Mouse (Mus musculus) mammary gland, adult 2 months (tissue): ENCODE data around the gene Rbm39. TPM values are rescaled to one million over a fixed set of nuclear protein-coding genes. Genes with fewer than 3 reads are reported as not detected.

Source experiments
- polyA plus RNA-seq: library from polyadenylated mRNA; depleted of rRNA; stranded (reverse); fragments of >200 nt; gene quantifications from 2 replicates; pipeline ENCODE4 v1.2.3, GENCODE M21; 2012; ENCODE audit warnings: low replicate concordance; rRNA removed

The Rbm39 gene
- 34.1 and 83.0 TPM in 2 replicates for polyA plus RNA-seq

GRCm38 (mm10) chr2:156180094-156180821 is at the start of gene Rbm39:
Gene Rbm39, minus strand, starts transcription at chr2:156180238.

GRCm38 (mm10) chr2:156196302-156197128 is 16.5 kb upstream of the Rbm39 start, which contains the start of gene Phf20:
Gene Phf20, plus strand, starts transcription at chr2:156196466.

GRCm38 (mm10) chr2:156143953-156144724 is 35.9 kb downstream of the Rbm39 start, which contains the start of the genes Romo1 and Nfs1:
Gene Romo1, plus strand, starts transcription at chr2:156144039.
Gene Nfs1, minus strand, starts transcription at chr2:156144186.

DNA sequence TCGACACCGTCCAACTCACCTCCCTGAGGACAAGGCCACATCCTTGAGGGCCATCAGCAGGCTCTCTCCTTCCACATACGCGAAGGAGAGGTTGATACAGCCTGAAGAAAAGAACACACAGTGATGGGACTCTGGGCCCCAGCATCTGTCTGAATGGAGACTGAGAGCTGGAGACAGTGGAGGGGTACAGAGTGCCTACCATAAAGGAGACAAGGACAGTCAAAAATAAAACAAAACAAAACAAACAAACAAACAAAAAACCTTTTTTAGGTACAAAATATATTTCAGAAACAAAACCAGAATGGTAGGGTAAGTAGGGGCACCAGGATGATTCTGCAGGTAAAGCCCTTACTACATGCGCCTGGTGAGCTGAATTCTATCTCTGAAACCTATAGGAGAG is 53.0 kb downstream of the Rbm39 start, which contains the start of gene Gm28036:
Gene Gm28036, minus strand, starts transcription at position 101 of the 400 bp plus-strand sequence.

DNA sequence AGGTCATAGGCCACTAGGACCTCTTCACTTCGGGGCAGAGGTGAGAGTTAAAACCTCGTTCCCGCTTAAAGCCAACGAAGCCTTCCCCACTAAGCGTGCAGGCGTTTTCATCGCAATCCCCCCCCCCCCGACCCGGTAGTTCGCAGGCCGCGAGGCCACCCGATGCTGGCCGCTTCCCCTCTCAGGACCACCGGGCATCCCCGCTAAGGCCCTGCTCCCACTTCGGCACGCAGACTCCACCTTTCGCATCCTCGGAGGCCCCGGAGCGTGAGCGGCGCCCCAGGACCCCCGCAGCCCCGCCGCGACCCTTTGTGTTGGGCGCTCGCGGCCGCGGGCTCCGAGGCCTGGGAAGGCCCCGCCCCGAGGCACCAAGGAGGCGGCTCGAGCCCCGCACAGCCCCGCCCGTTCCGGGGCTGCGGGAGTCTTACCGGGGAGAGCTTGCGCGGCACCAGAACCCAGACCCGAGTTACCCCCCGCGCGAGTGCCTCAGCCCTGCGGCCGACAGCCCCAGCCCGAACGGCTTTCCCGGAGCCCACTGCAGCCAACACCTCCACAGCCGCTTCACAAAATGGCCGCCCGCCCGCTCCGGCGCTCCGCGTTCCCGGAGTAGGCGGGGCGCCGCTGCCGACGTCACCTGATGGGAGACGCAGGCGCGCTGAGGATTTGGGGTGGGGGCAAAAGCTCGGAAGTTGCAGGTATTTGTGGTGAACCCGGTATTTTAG is 68.5 kb downstream of the Rbm39 start, which contains the start of the genes Cpne1 and Rbm12:
Gene Cpne1, minus strand, starts transcription at position 608 of the 722 bp plus-strand sequence.
Gene Rbm12, minus strand, starts transcription at position 621 of the 722 bp plus-strand sequence.

Other genes starting within 250 kb of the Rbm39 start
- 17.9 and 69.2 TPM in 2 replicates for gene Uqcc1, start 249.9 kb downstream of the Rbm39 start, polyA plus RNA-seq
- not detected in 2 replicates for gene Gm15557, start 239.5 kb downstream of the Rbm39 start, polyA plus RNA-seq
- 0.63 and 1.0 TPM in 2 replicates for gene Gdf5, start 234.9 kb downstream of the Rbm39 start, polyA plus RNA-seq
- 10.2 and 10.8 TPM in 2 replicates for gene Cep250, start 223.8 kb downstream of the Rbm39 start, polyA plus RNA-seq
- gene 6430550D23Rik, start 172.3 kb downstream of the Rbm39 start, polyA plus RNA-seq, result 2.4 and 6.7 TPM in 2 replicates
- 195 and 238 TPM in 2 replicates for gene Ergic3, start 172.2 kb downstream of the Rbm39 start, polyA plus RNA-seq
- gene Fer1l4, start 127.3 kb downstream of the Rbm39 start, polyA plus RNA-seq, result 6.6 and 7.5 TPM in 2 replicates
- gene Spag4, start 115.1 kb downstream of the Rbm39 start, polyA plus RNA-seq, result 4.6 and 6.2 TPM in 2 replicates
- 88.5 and 117 TPM in 2 replicates for gene Cpne1, start 68.3 kb downstream of the Rbm39 start, polyA plus RNA-seq
- gene Rbm12, start 68.3 kb downstream of the Rbm39 start, polyA plus RNA-seq, result 9.4 and 17.0 TPM in 2 replicates
- gene Gm28036, start 53.1 kb downstream of the Rbm39 start, polyA plus RNA-seq, result 2.4 and 4.8 TPM in 2 replicates
- gene Romo1, start 36.2 kb downstream of the Rbm39 start, polyA plus RNA-seq, result 181 and 383 TPM in 2 replicates
- 67.7 and 98.0 TPM in 2 replicates for gene Nfs1, start 36.1 kb downstream of the Rbm39 start, polyA plus RNA-seq
- 16.7 and 22.2 TPM in 2 replicates for gene Phf20, start 16.2 kb upstream of the Rbm39 start, polyA plus RNA-seq
- 1.6 TPM in 2 replicates for gene Cnbd2, start 132.1 kb upstream of the Rbm39 start, polyA plus RNA-seq
- gene Scand1, start 132.5 kb upstream of the Rbm39 start, polyA plus RNA-seq, result 66.7 and 462 TPM in 2 replicates
- 36.6 and 78.1 TPM in 2 replicates for gene Epb41l1, start 240.7 kb upstream of the Rbm39 start, polyA plus RNA-seq